Mouse (Mus musculus) left cerebral cortex, adult 2 months (tissue): Measurements from ENCODE around the gene Ift27. TPM values are rescaled to one million over a fixed set of nuclear protein-coding genes. Genes with fewer than 3 reads are reported as not detected.
A peak's percentile ranks its signal among the peaks of the same experiment; 100 is the strongest.

ENCODE experiments used
- DNase-seq, 2 experiments: peaks; one replicate each; pipeline ENCODE4 v3.0.0; 2021 to 2022; ENCODE audit warnings: low spot score in 2 of 2, mixed read lengths in 1 of 2; ENCODE audit errors: extremely low spot score in 1 of 2
- H3K27ac ChIP-seq: fragments of 200-600 bp; 2 replicates; pipeline ENCODE4 v1.8.1; 2022
- H3K4me3 ChIP-seq: fragments of 200-600 bp; 2 replicates; pipeline ENCODE4 v1.8.1; 2022
- CTCF ChIP-seq: fragments of 200-600 bp; IDR thresholded peaks from 2 replicates; pipeline ENCODE4 v1.8.1; 2022; ENCODE audit warnings: antibody characterized with exemption, mild to moderate bottlenecking, moderate library complexity
- intact Hi-C: fragments of 180-260 bp; cut with DNase I; formaldehyde crosslinking; loops from one replicate; pipeline ENCODE4 v1.15.1; 2025
- long read RNA-seq, 2 experiments: library from polyadenylated mRNA; stranded (forward); transcript quantifications; one replicate each; pipeline ENCODE4 v2.0.0; 2021; ENCODE audit warnings: borderline mapping rate in 2 of 2
- total RNA-seq, 2 experiments: library from RNA; stranded (reverse); gene quantifications; 2 replicates each; pipeline ENCODE4 v1.2.3; 2021

Ift27 gene
- 10 to 100 TPM; 31.4 to 32.2 TPM for total RNA-seq
- long read RNA-seq, experiment 1, transcript Ift27-201 (7 exons, 1,013 nt) = major isoform, 15 of 22 reads
- long read RNA-seq, experiment 1, partial matches to known transcripts = 1 of 22 reads
- long read RNA-seq, experiment 1, other reads (novel, unspliced or antisense) = 6 of 22 reads
- long read RNA-seq, experiment 2, transcript Ift27-201 (7 exons, 1,013 nt) = major isoform, 13 of 17 reads
- long read RNA-seq, experiment 2, partial matches to known transcripts = 2 of 17 reads
- long read RNA-seq, experiment 2, other reads (novel, unspliced or antisense) = 2 of 17 reads

GRCm38 (mm10) chr15:78173972-78174886 lies at the start of gene Ift27:
Gene Ift27 (minus strand): TSS chr15:78174107.
- intact Hi-C loops = loop anchor here (2.0 to 5.0 kb wide), 4 partner anchors 55 to 242 kb away; no protein-coding TSS in a partner anchor

GRCm38 (mm10) chr15:78215269-78215668 lies 41.4 kb upstream of the Ift27 start:
- Histone ChIP-seq H3K4me3 (no peak overlapping the region), H3K27ac (no peak overlapping the region)
- intact Hi-C loops = no loop called here
- no peak for DNase-seq
- no peak for TF ChIP-seq CTCF

More at GRCm38 (mm10) chr15:78173972-78174886, at the start of gene Ift27:
- Histone ChIP-seq H3K27ac (peak within 1 kb of the TSS; percentile 96), H3K4me3 (peak within 1 kb of the TSS; percentile 71)
- TF ChIP-seq CTCF = peak; percentile 5; the same call in 1 of the 2 replicates
- DNase-seq = peak; percentile 95 to 99

DNA sequence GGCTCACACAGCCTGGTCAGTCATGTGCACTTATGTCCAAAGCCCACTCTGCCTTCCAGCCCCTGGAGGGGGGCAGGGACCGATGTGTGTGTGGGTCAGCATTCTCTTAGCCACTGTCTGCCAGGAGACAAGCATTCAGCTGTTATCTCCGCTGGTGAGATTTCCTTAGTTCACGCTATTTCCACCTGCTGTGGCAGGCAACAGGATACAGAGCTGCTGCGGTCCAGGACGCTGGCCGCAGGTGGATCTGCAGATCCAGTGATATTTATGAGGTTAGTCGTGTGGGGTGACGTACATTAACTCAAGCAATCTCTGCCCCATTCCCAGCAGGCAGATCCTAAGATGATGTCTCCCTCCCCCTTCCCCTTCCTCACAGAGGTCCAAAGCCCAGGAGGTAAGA lies 37.5 kb upstream of the Ift27 start:
- no peak overlapping the region for H3K27ac ChIP-seq
- DNase-seq = no peak
- TF ChIP-seq CTCF = no peak
- intact Hi-C loops = no loop called here
- no peak overlapping the region for H3K4me3 ChIP-seq

GRCm38 (mm10) chr15:78210203-78210602 lies 36.3 kb upstream of the Ift27 start:
- no peak overlapping the region for H3K27ac ChIP-seq
- no peak for TF ChIP-seq CTCF
- H3K4me3 ChIP-seq = no peak overlapping the region
- intact Hi-C loops = no loop called here
- DNase-seq = no peak

DNA sequence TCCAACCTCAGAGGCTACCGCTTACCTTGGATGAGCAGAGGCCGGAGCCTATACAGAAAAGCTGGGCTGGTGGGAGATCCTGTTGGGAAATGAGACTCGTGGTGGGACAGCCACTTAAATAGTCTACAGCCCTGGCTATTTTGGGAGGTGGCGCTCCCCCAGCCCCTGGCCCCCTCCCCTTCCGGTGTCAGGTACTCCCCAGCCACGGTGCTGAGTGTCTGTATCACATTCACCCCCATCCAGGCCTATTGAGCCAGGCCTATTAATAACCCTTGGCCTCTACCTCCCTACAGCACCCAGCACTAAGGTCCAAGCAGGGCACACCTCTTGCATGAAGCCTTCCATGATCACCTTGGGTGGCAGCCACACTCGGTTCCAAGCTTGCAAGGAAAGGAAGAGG lies 32.4 kb upstream of the Ift27 start, which contains the start of gene Pvalb:
Gene Pvalb (minus strand): TSS at position 89 of the 400 bp plus-strand sequence.
- no peak within 1 kb of the TSS for H3K4me3 ChIP-seq
- no peak for TF ChIP-seq CTCF
- intact Hi-C loops = no loop called here
- DNase-seq = no peak
- no peak within 1 kb of the TSS for H3K27ac ChIP-seq

DNA sequence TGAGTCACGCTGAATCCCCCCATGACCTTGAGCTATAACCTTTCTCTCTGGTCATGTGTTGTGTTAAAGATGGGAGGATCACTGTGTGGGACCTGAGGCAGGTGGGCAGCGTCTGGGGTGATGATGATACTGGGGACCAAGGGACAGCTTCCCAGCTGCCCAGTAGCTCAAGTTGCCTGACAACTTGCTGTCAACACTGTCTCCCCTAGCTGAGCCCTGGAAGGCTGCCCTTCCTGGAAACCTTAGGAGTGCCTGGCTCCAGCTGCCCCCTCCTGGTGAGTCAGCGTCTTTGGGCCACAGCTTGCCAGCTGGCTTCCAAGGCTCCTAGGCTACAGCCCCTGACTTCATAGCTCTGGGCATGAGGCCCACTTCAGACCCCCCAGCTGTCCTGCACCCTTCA lies 31.3 kb upstream of the Ift27 start:
- DNase-seq = peak in 1 of 2 experiments; percentile 25
- intact Hi-C loops = no loop called here

GRCm38 (mm10) chr15:78204053-78204847 lies 30.3 kb upstream of the Ift27 start:
- peak; percentile 51 to 59 for DNase-seq
- intact Hi-C loops = no loop called here
- no peak overlapping the region for H3K27ac ChIP-seq
- TF ChIP-seq CTCF = no peak
- H3K4me3 ChIP-seq = peak overlapping the region; percentile 43

More for the DNA sequence above, 31.3 kb upstream of the Ift27 start:
- Histone ChIP-seq H3K4me3 (no peak overlapping the region), H3K27ac (no peak overlapping the region)
- peak; percentile 45 for TF ChIP-seq CTCF

DNA sequence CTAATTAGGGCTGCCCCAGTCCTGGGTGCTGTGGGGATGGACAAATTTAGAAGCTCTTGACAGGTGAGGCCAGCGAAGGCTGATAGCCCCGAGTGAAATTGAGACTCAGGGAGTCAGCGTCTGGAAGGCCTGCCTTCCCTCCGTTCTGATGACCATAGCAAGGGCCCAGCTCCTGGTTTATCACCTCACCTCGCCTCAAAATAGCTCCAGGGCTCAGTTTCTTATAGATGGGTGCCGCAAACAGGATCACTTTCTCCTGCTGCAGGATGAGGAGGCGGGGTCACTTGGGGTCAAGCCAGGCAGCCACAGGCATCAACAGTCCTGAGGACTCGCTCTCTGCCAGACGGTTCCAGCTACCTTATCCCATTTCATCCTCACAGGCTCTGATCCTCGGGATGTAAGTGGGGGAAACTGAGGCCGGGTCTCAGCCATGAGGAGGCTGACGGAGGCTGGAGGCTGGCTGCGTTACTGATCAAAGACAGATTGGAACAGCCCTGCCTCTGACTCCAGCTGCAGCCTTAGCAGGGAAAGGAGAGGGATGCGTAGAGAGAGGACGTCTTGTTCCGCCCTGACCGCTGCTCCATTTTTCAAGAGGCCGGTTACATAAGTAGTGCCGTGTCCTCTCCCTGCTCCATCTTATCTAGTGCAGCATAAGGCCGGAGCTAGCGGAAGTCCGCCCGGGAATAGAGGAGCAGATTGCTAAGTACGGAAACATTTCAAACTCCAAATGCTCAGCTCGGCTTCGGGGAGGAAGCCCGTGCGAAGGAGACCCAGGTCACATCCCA lies 21.4 kb upstream of the Ift27 start:
- no peak for TF ChIP-seq CTCF
- no peak overlapping the region for H3K27ac ChIP-seq
- DNase-seq = no peak
- intact Hi-C loops = no loop called here
- H3K4me3 ChIP-seq = no peak overlapping the region

- Histone ChIP-seq H3K27ac (no peak overlapping the region), H3K4me3 (no peak overlapping the region)
- no peak for DNase-seq
- intact Hi-C loops = no loop called here
- TF ChIP-seq CTCF = no peak
Observed at GRCm38 (mm10) chr15:78194320-78194719, 20.4 kb upstream of the Ift27 start.

DNA sequence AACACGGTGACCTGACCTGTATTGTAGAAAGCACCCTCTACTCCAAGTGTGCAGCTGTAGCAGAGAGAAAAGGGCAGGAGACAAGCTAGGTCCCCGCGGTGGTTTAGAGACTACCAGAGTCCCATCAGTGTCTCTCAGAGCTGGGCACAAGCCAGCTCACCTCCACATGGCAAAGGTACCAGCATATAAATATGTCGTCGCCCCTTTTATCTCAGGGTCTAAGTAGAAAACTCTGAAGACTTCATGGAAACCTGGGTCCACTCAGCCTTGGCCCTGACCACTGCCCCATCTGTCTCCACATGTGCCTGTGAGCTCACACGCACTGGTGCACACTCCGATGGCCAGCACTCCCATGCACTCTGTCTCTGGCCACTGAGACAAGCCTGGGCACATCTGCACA lies 15.7 kb upstream of the Ift27 start:
- no peak overlapping the region for H3K27ac ChIP-seq
- no peak overlapping the region for H3K4me3 ChIP-seq
- TF ChIP-seq CTCF = no peak
- no peak for DNase-seq
- intact Hi-C loops = loop anchor here (5.0 kb wide), 2 partner anchors 33 to 133 kb away; no protein-coding TSS in a partner anchor

- no peak for TF ChIP-seq CTCF
- Histone ChIP-seq H3K4me3 (no peak overlapping the region), H3K27ac (no peak overlapping the region)
- intact Hi-C loops = loop anchor here (5.0 kb wide), 2 partner anchors 34 to 134 kb away; no protein-coding TSS in a partner anchor
- DNase-seq = no peak
Observed at GRCm38 (mm10) chr15:78188546-78188945, 14.6 kb upstream of the Ift27 start.
